19 mouse cellular contexts compared by ENCODE assay signal in genomic region chr12:76807796-76808195, GRCm38 (mm10). TPM values are rescaled to one million over a fixed set of nuclear protein-coding genes. Genes with fewer than 3 reads are reported as not detected.
"Had no signal": no experiment of that assay in that cellular context is flagged by ENCODE, and none has a peak within 500 bp of the region (broad histone marks: within the 10 kb centered on the region; RNA-seq: fewer than 3 reads in every experiment).

No protein-coding gene starts in this region.

- H3K27ac ChIP-seq: kidney, postnatal 0 days; limb, embryonic 10.5 days; liver, embryonic 15.5 days; midbrain, embryonic 10.5 days; neural tube, embryonic 15.5 days; stomach, embryonic 15.5 days had no signal

- H3K4me1 ChIP-seq: limb, embryonic 10.5 days; liver, embryonic 15.5 days; midbrain, embryonic 10.5 days; neural tube, embryonic 15.5 days; stomach, embryonic 15.5 days had no signal

- DNase-seq: kidney, adult 9 months; kidney, postnatal 36 days; layer of hippocampus, adult 9-11 months; layer of hippocampus, postnatal 36 days; lung, adult 2 months; lung, postnatal 4 days; midbrain, embryonic 14.5 days; thymus, postnatal 36 days had no signal

- H3K4me2 ChIP-seq: liver, embryonic 11.5 days; liver, embryonic 15.5 days; neural tube, embryonic 15.5 days; stomach, embryonic 15.5 days had no signal

- H3K27me3 ChIP-seq: neural tube, embryonic 15.5 days; stomach, embryonic 15.5 days had no signal

- H3K9ac ChIP-seq: liver, embryonic 15.5 days; neural tube, embryonic 15.5 days; stomach, embryonic 15.5 days had no signal

- H3K9me3 ChIP-seq: limb, embryonic 10.5 days; liver, embryonic 15.5 days; midbrain, embryonic 10.5 days; neural tube, embryonic 15.5 days; stomach, embryonic 15.5 days had no signal

- H3K36me3 ChIP-seq: limb, embryonic 10.5 days; liver, embryonic 15.5 days had no signal

- H3K4me3 ChIP-seq: limb, embryonic 10.5 days; liver, embryonic 15.5 days; midbrain, embryonic 10.5 days; myocyte; neural tube, embryonic 15.5 days; stomach, embryonic 15.5 days had no signal

RNA-seq across cellular contexts. Expression of gene Gpx2, which starts 12.4 kb away (rescaled TPM):
- total RNA-seq: megakaryocyte, adult 5-6 weeks had no signal
- polyA plus RNA-seq: liver, embryonic 11.5 days; liver, embryonic 15.5 days; midbrain, embryonic 10.5 days; midbrain, embryonic 14.5 days; myocyte; neural tube, embryonic 11.5 days; spleen, adult 2 months had no signal

RNA-seq across cellular contexts. Expression of gene Rab15, which starts 14.9 kb away (rescaled TPM):
- total RNA-seq: megakaryocyte, adult 5-6 weeks had no signal
